Mouse (Mus musculus): Measurements from ENCODE around the gene Xirp1. TPM values are rescaled to one million over a fixed set of nuclear protein-coding genes. Genes with fewer than 3 reads are reported as not detected.

The Xirp1 gene
- polyA plus RNA-seq, 1 experiment from 2014 or later: 0.03 TPM

- H3K27ac ChIP-seq: no peak overlapping the region
- peak; percentile 83 for ATAC-seq
- WGBS: under 1% methylated on average over 79 of the region's 79 CpGs
- peak overlapping the region; percentile 58 for H3K4me3 ChIP-seq (replicated peaks)
- no peaks in the 10 kb centered on the region for H3K36me3 ChIP-seq
- H3K27me3 ChIP-seq: peaks cover 47% of the 10 kb centered on the region
- H3K9ac ChIP-seq (replicated peaks): peak overlapping the region; percentile 58
- peaks cover 40% of the 10 kb centered on the region for H3K4me1 ChIP-seq (replicated peaks)
- H3K9me3 ChIP-seq: no peaks in the 10 kb centered on the region
- peak overlapping the region; percentile 87 for H3K4me2 ChIP-seq (replicated peaks)
Measured at GRCm38 (mm10) chr9:119983585-119984535, 39.5 kb downstream of the Xirp1 start.

DNA sequence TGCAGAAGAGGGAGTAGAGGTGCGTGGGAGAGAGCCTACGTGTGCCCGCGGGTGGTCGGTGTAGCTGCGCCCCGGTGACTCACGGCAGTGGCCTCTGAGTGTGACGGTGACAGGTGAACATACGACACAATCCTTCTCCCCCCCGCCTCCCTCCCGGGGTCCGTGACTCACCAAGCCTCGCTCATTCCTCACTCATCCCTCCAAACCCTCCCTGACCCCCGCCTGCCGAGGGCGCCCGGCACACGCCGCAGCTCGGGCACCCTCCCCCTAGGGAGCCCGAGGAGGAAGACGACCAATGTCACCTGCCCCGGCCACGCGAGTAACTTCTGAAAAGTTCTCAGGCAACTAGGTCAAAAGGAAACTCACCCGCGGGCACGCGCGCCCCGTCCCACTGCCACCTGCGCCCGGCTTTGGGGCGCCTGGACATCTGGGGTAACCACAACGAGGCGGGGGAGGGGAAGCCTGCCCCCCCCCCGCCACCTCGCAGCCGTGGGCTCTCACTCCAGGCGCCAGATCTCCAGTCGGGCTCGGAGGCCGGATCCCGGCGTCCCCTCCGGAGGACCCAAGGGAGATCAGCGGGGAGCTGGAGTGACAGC lies 40.3 kb downstream of the Xirp1 start:
- no peak for ATAC-seq
- Histone ChIP-seq H3K27me3 (peaks cover 48% of the 10 kb centered on the region), H3K27ac (no peak overlapping the region), H3K4me1 (replicated peaks) (peaks cover 45% of the 10 kb centered on the region), H3K4me2 (replicated peaks) (peak overlapping the region; percentile 87), H3K9me3 (no peaks in the 10 kb centered on the region), H3K9ac (replicated peaks) (peak overlapping the region; percentile 58), H3K4me3 (replicated peaks) (peak overlapping the region; percentile 58), H3K36me3 (no peaks in the 10 kb centered on the region)
- under 1% methylated on average over 47 of the region's 48 CpGs for WGBS

DNA sequence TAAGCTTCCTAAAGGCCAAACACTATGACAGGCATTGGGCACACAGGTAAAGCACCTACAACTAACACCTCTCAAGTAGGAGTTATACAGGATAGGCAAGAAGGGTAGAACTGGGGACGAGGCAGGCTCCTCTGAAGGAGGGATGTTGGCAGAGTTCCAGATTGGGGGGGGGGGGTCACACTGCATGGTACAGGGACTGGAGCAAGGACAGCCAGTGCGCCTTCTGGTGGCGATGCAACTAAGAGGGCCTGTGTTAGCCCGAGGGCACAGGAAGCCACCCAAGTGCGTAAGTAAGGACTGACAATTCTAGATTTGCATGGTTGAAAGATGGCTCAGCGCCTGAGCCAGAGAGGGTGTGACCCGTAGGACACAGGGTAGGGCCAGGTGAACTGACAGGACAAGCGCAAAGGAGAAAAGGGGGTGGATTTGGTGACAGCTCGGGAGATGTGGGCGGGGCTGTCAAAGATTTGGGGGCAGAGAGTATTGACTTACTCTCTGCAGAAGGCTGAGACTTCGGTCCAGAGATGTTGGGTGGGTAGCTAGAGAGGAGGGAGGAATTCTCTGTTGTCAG lies 41.1 kb downstream of the Xirp1 start:
- Histone ChIP-seq H3K4me2 (replicated peaks) (peak overlapping the region; percentile 87), H3K27me3 (peaks cover 48% of the 10 kb centered on the region), H3K4me1 (replicated peaks) (peaks cover 53% of the 10 kb centered on the region), H3K9me3 (no peaks in the 10 kb centered on the region), H3K36me3 (no peaks in the 10 kb centered on the region), H3K27ac (no peak overlapping the region), H3K4me3 (replicated peaks) (peak overlapping the region; percentile 58), H3K9ac (replicated peaks) (no peak overlapping the region)
- 5% methylated on average over 11 of the region's 11 CpGs for WGBS
- peak; percentile 51 for ATAC-seq

DNA sequence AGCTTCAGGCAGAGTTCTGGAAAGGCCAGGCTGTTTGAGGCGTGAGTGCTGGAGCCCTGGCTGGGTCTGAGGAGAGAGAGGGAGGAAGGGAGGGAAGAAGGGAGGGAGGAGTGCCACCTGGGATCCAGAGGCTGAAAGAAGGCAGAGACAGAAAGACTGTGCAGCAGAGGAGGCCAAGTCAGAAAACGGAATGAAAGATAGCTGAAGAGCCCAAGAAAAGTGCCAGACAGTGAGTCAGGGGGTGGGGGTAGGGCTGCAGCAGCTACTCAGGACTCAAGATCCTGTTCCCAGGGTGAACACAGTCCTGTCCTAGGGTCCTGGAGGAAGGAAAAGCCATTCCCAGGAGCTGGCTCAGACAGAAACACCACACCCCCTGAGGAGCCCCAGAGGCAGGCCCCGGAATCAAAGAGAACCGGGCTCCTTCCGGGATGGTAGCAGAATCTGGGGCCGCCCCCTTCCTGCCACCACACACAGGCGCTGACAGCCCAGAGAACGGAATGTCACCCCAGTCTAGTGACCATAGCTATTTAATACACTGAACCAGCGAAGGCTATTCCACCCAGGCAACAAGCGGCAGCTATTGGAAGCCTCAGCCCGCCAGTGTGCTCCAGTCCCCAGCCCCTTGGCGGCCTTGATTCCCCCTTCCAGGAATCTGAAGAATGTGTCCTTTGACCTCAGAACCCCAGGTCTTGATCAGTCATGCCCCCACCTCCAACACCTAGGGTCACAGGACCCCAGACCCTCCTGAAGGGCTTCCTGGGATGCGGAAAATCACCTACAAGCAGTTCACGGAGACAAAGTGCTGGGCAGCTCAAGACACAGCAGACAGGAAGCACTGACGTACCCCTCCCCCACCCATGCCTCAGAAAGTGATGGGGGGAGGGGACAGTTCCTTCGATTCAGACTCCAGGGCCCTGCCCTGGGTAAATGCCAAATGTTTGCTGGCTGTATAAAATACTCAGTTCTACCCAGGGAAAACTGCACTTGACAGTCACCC lies 41.9 kb downstream of the Xirp1 start:
- Histone ChIP-seq H3K4me2 (replicated peaks) (peak overlapping the region; percentile 87), H3K27me3 (peaks cover 46% of the 10 kb centered on the region), H3K27ac (peak overlapping the region; percentile 62), H3K4me1 (replicated peaks) (peaks cover 53% of the 10 kb centered on the region), H3K36me3 (no peaks in the 10 kb centered on the region), H3K9me3 (no peaks in the 10 kb centered on the region), H3K9ac (replicated peaks) (0 out of 2 replicates have a peak overlapping the region, but pooled peaks have one; percentile 28), H3K4me3 (replicated peaks) (peak overlapping the region; percentile 22)
- peak; percentile 46; the same call in 1 of the 2 replicates for ATAC-seq
- WGBS: 2% methylated on average over 16 of the region's 16 CpGs

- Histone ChIP-seq H3K4me1 (replicated peaks) (peaks cover 53% of the 10 kb centered on the region), H3K36me3 (no peaks in the 10 kb centered on the region), H3K4me3 (replicated peaks) (no peak overlapping the region), H3K9me3 (no peaks in the 10 kb centered on the region), H3K27me3 (peaks cover 46% of the 10 kb centered on the region), H3K4me2 (replicated peaks) (peak overlapping the region; percentile 87; the same call in 1 of the 2 replicates), H3K9ac (replicated peaks) (0 out of 2 replicates have a peak overlapping the region, but pooled peaks have one; percentile 7), H3K27ac (peak overlapping the region; percentile 62; the same call in 1 of the 2 replicates)
- 6% methylated on average over 4 of the region's 4 CpGs for WGBS
- ATAC-seq: no peak
Measured at GRCm38 (mm10) chr9:119980770-119981182, 42.6 kb downstream of the Xirp1 start.

- peaks cover 53% of the 10 kb centered on the region for H3K4me1 ChIP-seq (replicated peaks)
- no peaks in the 10 kb centered on the region for H3K9me3 ChIP-seq
- ATAC-seq: no peak
- H3K9ac ChIP-seq (replicated peaks): no peak overlapping the region
- peaks cover 38% of the 10 kb centered on the region for H3K27me3 ChIP-seq
- no peak overlapping the region for H3K4me2 ChIP-seq (replicated peaks)
- H3K27ac ChIP-seq: no peak overlapping the region
- no peak overlapping the region for H3K4me3 ChIP-seq (replicated peaks)
- no peaks in the 10 kb centered on the region for H3K36me3 ChIP-seq
- 55% methylated on average over 2 of the region's 2 CpGs for WGBS
Measured at GRCm38 (mm10) chr9:119979749-119980148, 43.6 kb downstream of the Xirp1 start.

- Histone ChIP-seq H3K9me3 (no peaks in the 10 kb centered on the region), H3K4me2 (replicated peaks) (no peak overlapping the region), H3K27ac (no peak overlapping the region), H3K4me1 (replicated peaks) (peaks cover 48% of the 10 kb centered on the region), H3K9ac (replicated peaks) (no peak overlapping the region), H3K36me3 (no peaks in the 10 kb centered on the region), H3K27me3 (peaks cover 30% of the 10 kb centered on the region), H3K4me3 (replicated peaks) (no peak overlapping the region)
- WGBS: 88% methylated on average over 6 of the region's 6 CpGs
- no peak for ATAC-seq
Measured at GRCm38 (mm10) chr9:119978811-119979441, 44.5 kb downstream of the Xirp1 start.

GRCm38 (mm10) chr9:119978151-119978810 lies 45.1 kb downstream of the Xirp1 start:
- ATAC-seq: no peak
- H3K4me1 ChIP-seq (replicated peaks): peaks cover 42% of the 10 kb centered on the region
- 53% methylated on average over 9 of the region's 9 CpGs for WGBS

GRCm38 (mm10) chr9:119977557-119978060 lies 45.8 kb downstream of the Xirp1 start:
- no peaks in the 10 kb centered on the region for H3K36me3 ChIP-seq
- ATAC-seq: no peak
- peaks cover 35% of the 10 kb centered on the region for H3K4me1 ChIP-seq (replicated peaks)
- H3K27me3 ChIP-seq: peaks cover 16% of the 10 kb centered on the region
- 51% methylated on average over 5 of the region's 5 CpGs for WGBS
- H3K4me2 ChIP-seq (replicated peaks): no peak overlapping the region
- H3K27ac ChIP-seq: no peak overlapping the region
- H3K4me3 ChIP-seq (replicated peaks): no peak overlapping the region
- no peak overlapping the region for H3K9ac ChIP-seq (replicated peaks)
- no peaks in the 10 kb centered on the region for H3K9me3 ChIP-seq

More at GRCm38 (mm10) chr9:119978151-119978810, 45.1 kb downstream of the Xirp1 start:
- Histone ChIP-seq H3K9ac (replicated peaks) (no peak overlapping the region), H3K4me3 (replicated peaks) (no peak overlapping the region), H3K27me3 (peaks cover 23% of the 10 kb centered on the region), H3K4me2 (replicated peaks) (no peak overlapping the region), H3K9me3 (no peaks in the 10 kb centered on the region), H3K36me3 (no peaks in the 10 kb centered on the region), H3K27ac (no peak overlapping the region)
